Mouse (Mus musculus) adrenal gland, adult 8-10 months (tissue): Measurements from ENCODE around the gene Med13. TPM values are rescaled to one million over a fixed set of nuclear protein-coding genes. Genes with fewer than 3 reads are reported as not detected.

Experiments
- DNase-seq: peaks from one replicate; pipeline ENCODE4 v3.0.0; 2022
- total RNA-seq, 4 experiments: library from RNA; stranded (reverse); gene quantifications; 2 replicates each; pipeline ENCODE4 v1.2.4; 2022

Med13 gene
- total RNA-seq, 4 experiments from 2014 or later, result 38.2 to 62.7 (median 52.8) TPM

- no peak for DNase-seq
These were observed 65.7 kb downstream of the Med13 start for GRCm38 (mm10) chr11:86291714-86292113.

DNA sequence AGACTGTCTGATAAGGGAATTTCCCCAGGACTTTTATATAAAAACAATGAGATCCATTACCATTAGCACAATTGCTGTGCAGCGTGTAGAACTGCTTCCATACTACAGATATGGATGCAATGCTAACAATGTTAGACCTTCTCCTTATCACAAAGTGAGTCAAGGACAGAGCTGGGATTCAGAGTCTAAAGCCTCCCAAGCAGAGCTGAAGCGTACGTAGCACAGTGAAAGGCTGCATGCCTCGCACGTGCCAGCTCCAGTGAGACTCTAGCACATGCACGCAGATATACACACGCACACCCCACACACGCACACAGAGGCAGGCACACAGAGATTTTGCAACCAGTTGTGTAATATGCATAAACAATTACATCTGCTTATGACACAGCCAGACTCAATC lies 71.7 kb downstream of the Med13 start:
- peak; percentile 23 for DNase-seq

DNA sequence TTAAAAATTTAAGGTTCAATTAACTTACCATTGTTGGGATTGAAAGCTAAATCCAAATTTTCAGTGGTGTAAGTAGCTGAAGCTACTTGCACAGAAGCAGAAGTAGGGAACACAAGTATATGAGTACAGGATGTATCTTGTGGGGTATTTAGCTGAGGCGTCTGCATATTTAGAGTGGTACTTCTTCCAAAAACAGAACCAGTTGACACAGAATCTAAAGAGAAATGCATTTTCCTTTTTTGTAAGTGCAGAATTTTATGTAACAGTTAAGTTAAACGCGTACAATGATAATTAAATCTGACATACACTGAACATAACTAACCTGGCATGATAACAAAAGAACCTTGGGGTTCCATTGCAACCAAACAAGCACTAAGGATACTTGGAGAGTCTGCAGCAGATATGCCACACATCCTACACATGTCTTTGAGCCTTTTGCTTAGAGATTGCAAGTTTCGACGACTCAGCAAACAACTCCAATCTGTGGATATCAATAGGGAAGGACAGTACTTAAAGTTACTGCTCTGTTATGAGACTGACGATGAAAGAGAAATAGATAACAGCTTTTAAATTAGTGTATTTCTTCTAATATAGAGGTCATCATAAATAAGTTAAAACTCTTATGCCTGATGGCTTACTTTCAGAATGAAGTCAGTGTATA lies 78.8 kb downstream of the Med13 start:
- no peak for DNase-seq

GRCm38 (mm10) chr11:86257460-86258076 lies 99.8 kb downstream of the Med13 start, which contains the start of gene Ints2:
Ints2 (minus strand) TSS chr11:86257575.
- peak; percentile 90 for DNase-seq

GRCm38 (mm10) chr11:86257054-86257453 lies 100.3 kb downstream of the Med13 start:
- DNase-seq, result no peak

DNA sequence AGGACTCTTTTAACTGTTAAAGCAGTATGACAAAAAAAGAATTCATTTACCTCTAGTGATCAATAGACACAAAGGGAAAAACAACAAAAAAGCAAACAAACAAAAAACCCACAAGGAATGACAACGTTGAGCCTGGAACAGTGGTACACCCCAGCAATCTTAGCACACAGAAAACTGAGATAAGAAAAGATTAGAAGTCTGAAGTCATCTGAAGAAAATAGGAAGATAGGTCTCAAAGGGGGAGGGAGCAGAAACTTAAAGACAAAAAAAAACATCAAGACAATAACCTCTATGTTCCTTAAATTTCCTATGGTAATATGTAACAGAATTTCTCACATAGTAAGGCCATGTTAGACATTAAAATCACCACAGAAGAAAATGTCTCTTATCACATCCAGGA lies 104.1 kb downstream of the Med13 start:
- DNase-seq, result no peak

DNA sequence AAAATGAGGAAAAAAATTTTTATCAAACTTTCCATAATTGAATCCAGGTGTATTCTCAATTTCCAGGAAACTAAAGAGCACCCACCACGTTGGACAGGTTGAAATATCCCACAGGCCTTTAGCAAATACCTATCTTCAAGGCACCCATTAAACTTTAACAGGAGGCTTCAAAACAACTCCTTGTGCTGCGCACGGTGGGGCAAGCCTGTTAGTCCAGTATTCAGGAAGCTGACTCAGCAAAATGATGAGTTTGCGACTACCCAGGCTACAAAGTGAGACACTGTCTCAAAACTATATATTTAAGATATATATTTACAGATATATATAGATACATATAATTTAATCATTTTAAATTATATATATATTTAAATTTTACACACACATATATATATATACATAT lies 125.0 kb downstream of the Med13 start:
- DNase-seq, result no peak

- DNase-seq, result no peak
These were observed 125.5 kb downstream of the Med13 start for GRCm38 (mm10) chr11:86231781-86232350.

- no peak for DNase-seq
These were observed 130.7 kb downstream of the Med13 start for GRCm38 (mm10) chr11:86226646-86227180.

- DNase-seq, result no peak
These were observed 131.6 kb downstream of the Med13 start for GRCm38 (mm10) chr11:86225761-86226160.

Other genes with a start within 250 kb of the Med13 start
- 1 to 10 TPM in 2 of 4 experiments, under 1 TPM in 2; 0.49 to 1.1 (median 0.86) TPM for gene Brip1, start 156.4 kb downstream of the Med13 start, total RNA-seq
- 10 to 100 TPM; 22.4 to 32.1 (median 30.2) TPM for gene Ints2, start 100.0 kb downstream of the Med13 start, total RNA-seq
- 10 to 100 TPM; 31.1 to 40.7 (median 35.9) TPM for gene Rnft1, start 127.1 kb upstream of the Med13 start, total RNA-seq
- gene Rps6kb1, start 187.2 kb upstream of the Med13 start, total RNA-seq, result 10 to 100 TPM; 37.4 to 52.1 (median 46.9) TPM
- 10 to 100 TPM; 10.5 to 11.5 (median 11.4) TPM for gene Tubd1, start 187.4 kb upstream of the Med13 start, total RNA-seq